Mouse (Mus musculus) telencephalon, adult 2 months (tissue): Measurements from ENCODE around the gene Ppa2.

Experiments
- DNase-seq: peaks from one replicate; pipeline ENCODE4 v3.0.0-alpha.2; 2011; ENCODE audit warnings: low read depth, low spot score

The Ppa2 gene

DNA sequence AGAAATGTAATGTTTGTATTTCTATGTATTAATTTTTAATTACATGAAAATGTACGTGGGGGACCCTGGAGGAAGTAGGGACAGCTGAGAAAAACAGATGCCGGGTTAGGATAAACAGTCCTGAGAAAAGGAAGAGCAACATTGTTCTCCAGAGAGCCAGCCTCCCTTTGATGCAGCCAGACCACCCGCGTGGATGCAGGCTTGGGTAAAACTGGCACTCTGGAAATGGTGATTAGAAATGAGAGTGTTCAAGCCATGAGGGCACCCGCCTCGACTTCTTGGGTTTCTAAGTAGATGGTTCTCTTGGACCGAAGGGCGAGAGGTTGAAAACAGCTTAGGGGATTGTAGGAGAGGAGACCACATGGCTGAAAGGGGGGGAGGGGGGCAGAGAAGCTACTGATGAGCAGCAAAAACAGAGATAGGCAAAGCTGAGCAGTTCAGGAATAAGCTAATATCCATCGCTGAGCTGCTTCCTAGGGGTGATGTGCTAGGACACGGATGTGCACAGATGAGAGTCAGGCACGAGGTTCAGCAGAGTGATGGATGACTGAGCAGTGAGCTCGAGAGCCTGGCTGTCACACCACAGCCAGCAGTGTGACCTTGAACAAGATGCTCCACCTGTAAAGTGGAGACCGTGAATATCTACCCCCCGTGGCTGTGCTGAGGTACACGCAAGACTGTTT lies 21.4 kb downstream of the Ppa2 start:
- DNase-seq = no peak

DNA sequence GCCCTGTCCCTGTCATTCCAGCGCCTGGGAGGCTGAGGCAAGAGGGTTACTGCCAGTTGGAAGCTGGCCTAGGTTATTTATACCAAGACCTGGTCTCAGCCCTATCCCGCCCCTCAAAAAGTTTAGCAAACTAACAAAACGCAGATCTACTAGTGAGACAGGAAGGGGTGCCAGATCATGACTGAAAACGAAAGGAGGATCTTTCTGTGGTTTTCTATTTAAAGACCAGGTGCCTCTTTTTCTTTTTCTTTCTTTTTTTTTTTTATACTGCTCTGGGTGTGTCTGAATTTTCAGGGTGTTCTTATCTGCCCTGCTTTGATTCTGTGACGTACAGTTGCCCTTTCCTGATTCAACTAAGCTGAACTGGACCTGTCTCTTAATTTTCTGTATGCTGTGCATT lies 22.4 kb downstream of the Ppa2 start:
- no peak for DNase-seq

DNA sequence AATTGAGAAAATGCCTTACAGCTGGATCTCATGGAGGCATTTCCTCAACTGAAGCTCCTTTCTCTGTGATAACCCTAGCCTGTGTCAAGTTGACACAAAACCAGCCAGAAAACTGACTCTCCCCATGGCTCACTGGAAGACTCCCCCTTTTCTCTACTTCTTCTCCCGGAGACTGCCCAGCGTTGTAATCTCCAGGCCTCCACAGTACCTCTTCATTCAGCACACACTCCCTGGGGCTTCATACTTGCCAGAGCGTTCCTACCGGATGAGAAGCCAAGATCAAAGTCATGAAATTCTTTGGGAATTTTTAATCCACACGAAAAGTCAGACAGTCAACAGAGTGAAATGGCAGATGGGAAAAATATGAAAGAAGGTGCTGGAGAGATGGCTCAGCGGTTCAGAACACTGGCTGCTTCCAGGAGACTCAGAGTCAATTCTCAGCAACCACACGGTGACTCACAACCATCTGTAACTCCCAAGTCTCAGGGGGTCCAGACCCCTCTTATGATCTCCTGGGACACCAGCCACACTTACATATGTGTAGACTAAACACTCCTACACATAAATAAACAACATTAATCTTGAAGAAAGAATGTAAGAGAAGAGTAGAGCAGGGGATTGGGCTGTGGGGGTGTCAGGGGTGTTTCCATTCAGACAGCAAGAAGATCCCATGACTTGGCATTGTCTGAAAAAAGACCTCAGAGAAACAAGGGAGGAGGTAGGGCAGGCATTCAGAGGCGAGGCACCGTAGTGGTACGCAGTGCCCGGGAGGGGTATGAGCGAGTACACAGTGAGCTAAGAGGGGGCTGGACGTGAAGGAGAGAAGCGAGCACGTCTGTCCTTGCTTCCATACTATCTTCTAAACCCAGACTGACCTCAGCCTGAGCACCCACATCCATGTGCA lies 23.6 kb downstream of the Ppa2 start:
- DNase-seq = no peak

DNA sequence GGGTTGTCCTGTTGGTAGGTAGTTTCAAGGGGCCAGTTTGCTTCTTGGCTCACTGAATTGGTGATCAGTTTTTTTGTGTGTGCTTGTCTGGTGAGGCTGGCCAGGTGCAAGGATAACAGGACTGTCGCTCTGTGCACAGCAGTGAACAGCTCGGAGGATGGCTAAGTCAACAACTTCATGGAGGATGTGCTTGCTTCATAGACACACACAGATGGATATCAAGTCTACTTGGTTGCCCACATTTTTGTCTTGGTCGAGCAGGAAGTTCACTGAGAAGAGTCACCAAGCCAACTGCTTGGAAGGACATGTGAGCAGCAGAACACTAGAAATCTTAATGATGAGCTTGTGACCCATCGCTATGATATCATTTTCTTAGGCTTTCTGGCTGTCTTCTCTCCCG lies 24.8 kb downstream of the Ppa2 start:
- DNase-seq = no peak

DNA sequence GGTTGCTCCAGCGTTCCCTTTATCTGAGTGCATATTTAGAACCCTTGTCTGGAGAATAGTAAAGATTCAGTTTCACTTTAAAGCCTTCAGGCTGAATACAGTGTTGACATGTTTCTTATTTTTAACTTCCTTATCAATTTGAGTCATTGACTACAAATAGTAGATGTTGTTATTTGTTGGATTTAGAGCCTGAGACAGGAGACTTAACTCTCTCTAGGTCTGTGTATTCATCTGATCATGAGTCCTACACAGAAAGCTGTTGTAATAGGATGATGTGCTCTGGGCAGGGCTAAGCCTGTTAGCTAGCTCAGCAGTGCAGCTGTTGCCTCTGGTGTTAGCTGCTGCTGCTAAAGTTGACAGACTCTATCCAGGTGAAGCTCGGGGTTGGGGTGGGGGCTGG lies 25.3 kb downstream of the Ppa2 start:
- DNase-seq = no peak

DNA sequence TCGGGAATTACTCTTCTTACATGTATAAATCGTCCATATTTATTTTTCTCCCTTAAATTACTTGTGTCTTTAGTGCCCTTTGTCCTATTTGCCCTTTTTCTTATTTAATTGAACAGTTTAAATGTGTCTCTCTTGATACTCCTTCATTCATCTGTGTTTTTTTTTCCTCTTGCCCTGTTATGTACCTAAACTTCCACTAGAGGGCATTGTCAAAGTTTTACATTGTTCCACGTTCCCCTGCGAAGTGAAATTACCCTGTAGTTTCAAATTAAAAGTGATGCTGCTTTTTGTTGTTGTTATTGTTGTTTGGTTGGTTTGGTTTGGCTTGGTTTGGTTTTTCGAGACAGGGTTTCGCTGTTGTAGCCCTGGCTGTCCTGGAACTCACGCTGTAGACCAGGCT lies 26.5 kb downstream of the Ppa2 start:
- DNase-seq = no peak

DNA sequence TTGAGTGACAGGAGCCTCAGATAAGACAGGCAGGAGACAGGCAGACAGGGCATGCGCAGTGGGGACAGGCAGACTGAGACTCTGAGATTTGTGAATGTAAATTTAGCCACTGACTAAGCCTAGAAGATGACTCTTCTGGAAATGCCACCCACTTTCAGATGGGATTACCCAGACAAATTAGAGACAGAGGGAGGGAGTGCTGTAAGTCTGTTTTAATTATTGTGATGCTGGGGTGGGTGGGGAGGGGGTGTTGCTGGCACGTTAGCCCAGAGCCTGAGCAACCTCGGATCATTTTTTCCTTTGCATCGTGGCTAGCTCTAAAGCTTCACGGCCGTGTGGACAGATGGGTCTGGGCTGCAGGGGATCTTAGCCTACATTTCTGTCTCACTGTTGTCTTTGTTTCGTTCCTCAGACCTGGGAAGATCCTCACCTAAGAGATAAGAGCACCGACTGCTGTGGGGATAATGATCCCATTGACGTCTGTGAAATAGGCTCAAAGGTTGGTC lies 29.0 kb downstream of the Ppa2 start:
- DNase-seq = peak; percentile 92

DNA sequence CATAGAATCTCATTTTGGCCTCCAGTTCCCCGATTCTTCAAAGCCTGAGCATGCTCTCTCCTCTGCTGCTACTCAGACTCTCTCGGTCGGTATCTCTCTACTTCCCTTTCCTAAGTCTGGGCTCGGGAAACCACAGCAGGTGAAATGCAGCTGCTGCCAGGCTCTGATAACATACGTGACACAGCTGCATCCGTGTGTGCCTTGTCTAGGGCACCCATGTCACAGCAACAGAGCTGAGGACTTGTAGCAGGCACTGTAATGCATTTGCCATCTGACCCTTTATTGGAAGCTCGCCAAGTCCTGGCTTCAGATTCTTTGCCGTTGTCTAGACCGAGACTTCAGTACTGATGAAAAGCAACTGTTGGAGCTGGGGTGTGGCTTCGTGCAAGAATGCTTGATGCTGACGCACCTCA lies 29.5 kb downstream of the Ppa2 start:
- no peak for DNase-seq

DNA sequence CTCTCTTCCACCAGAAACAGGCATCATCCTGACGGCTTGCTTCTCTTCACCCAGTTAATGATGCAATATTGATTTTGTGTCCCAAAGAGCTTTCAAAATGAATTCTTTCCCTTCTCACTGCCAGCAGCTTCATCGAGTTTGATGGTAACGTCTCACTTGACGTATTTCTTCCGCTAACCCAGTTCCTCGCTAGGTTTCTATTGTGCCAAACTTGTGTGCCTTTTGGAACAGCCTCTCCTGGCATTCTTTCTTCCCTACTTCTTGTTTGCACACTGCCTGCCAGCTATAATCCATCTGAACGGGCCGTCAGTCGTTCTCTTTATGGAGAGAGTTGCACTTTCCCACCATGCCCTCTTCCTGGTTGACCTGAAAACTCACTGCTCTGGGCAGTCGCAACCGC lies 31.2 kb downstream of the Ppa2 start:
- DNase-seq = no peak

DNA sequence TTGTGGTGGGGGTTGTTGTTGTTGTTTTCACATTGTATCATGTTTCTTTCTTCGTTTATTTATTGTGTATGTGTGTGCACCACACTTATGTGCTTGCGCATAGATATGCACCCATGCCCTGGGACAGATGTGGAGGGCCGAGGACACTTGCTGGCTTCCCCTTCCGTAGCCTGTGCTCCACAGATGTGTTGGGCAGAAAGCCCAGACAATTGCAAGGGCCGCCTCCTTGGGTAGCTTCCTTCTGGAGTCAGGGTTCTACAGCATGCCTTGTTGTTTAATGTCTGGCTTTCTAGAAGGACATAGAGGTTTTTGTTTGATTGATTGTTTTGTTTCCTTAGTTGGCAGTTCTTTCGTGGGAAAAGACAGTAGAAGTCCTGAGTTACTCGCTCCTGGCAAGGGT lies 37.6 kb downstream of the Ppa2 start:
- DNase-seq = no peak

DNA sequence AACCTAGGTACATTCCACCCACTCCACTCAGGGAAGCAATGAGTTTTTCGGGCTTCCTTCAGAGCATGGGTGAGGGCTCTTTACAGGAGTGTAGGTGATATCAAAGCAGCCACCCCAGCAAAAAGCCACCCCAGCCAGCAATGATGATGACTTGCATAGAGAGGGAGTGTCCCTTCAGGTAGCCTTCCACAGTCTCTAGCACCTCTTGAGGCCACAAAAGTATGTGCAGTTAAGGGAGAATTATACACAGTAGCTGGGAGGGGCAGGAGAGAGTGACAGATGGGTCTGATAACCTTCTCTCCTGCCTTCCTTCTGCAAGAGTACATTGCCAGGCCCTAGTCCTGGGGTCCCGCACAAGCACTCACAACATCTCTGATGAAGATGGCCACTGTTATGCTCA lies 38.9 kb downstream of the Ppa2 start:
- no peak for DNase-seq

DNA sequence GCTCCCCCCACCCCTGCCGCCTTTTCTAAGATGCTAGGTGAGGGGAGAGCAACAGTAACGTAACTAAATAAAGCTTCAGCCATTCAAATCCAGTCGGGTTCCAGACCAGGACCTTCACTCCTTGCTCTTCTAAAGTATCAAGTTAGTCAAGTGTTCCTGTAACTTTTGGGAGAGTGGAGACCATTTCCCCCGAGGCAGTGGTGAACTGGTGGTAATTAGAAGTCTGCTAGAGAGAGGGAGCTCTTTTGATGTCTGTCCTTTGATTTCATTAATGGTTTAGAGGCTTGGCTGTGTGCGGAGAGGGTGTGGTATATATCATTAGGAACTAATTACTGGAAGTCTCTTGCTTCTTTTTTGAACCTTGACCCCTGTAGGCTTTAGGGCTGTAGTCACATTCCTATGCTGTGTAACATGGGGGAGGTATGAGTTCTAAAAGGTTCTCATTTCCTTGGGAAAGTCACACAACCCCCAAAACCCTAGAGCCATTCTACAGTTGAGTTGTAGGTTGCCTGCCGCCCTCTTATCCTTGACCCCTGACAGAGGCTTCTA lies 47.6 kb downstream of the Ppa2 start:
- no peak for DNase-seq

DNA sequence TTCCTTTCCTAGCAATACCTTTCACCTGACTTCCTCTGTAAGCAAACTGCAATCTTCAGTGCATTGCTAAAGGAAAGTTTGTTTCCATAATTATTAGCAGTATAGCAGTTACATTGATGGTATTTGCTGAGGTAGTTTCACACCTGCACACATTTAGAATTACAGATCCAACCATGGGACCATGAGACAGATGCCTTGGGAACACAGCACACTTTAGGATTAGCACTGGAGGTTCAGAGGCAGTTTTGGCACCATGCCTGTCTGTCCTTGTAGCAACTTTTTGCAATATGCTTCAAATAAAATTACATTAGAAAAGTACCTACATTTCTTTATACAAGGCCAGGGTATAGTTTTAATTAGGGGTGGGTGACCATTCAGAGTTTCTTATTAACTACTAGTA lies 48.1 kb downstream of the Ppa2 start:
- DNase-seq = peak; percentile 8

DNA sequence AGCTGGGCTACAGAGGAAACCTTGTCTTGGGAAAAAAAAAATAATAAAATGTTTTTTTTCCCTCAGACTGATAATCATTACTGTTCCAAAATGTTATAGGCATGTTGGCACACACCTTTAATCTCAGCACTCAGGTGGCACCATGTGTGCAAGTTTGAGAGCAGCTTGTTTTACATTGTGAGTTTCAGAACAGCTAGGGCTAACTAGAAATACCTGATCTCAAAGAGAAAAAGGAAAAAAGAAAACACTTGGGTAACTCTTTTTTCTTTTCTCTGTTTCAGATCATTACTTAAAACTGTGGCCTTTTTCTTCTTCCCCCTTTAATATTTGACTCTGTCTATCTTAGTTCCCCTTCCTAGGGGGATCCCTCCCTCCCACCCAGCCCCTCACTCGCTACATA lies 51.5 kb downstream of the Ppa2 start:
- DNase-seq = no peak

DNA sequence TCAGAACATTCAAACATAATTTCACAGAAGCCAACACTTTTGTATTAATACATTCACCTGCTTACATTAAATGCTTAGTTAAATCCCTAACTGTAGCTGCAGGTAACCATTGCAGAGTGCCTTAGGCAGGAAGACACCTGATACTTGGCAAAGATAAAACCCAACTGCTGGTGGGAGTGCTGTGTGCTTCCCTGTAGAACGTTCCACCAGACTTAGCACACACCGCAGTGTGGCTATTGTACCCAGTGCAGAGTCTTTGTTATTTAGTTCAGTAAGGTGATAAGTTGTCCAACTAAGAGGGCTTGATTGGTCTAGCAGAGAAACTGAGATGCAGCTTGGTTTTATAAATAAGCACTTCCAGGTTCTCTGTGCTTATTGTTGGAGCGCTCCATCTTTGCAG lies 54.2 kb downstream of the Ppa2 start:
- DNase-seq = no peak

DNA sequence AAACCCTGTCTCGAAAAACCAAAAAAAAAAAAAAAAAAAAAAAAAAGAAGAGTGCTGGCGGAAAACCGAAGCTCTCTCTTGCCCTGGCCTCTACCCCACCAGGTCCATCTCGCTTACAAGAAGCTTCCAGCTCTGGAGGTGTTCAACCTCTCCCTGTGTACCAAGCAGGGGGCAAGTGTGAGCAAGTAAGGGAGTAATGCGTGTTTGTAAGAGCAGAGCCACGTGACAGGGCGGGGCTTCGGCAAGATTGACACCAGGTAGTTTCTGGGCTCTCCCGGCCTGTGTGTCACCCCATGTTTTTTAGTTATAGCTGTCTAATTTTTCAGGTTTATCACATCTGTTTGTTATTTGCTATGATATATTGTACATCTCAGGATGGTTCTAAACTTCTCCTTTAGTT lies 56.2 kb downstream of the Ppa2 start:
- no peak for DNase-seq

DNA sequence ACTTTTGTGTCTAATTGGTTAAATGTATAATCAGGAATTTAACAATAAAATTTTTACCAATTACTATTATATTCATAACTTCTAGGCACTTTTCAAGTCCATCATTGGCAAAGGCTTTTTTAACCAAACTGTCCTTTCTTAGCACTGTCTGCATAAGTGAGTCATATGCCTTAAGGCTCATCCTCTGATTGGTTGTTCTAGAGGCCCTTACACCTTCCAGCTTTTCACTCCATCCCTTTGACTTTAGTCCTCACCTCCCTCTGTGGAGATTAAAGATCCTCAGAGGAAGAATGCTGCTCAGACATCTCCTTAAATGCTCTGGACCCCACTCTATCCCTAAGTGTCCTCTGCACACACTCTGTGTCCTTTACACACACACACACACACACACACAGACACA lies 68.3 kb downstream of the Ppa2 start:
- DNase-seq = no peak

DNA sequence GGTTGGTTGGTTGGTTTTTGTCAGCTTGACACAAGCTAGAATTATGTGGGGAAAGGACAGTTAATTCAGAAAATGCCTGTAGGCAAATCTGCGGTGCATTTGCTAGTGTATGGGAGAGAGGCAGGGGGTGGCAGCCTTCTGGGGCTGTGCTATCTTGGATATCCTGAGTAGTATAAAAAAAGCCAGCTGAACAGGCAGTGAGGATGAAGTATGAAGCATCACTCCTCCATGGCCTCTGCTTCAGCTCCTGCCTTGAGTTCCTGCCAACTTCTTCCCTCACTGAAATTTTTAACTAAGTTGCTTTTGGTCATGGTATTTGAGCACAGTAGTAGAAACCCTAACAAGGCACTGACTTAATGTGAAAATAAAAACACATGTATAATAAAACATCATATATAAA lies 70.1 kb downstream of the Ppa2 start:
- DNase-seq = peak; percentile 62

DNA sequence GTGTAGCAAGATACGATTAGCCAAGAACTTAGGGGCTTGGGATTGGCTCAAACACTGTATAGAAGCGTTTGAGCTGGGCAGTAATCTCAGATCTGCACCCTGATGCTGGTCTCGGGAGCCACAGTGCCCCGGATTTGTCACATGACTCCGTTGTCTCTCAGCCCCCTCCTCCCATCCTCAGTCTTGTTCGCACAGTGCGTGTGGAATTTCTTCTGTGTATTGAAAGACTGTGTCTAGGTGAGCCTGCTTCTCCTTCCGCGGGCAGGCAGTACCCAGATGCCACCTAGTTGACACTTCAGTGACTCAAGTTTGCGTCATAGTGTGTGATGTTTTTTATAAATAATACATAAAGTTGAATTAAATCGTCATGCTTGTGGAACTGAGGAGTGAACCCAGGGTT lies 71.6 kb downstream of the Ppa2 start:
- no peak for DNase-seq

DNA sequence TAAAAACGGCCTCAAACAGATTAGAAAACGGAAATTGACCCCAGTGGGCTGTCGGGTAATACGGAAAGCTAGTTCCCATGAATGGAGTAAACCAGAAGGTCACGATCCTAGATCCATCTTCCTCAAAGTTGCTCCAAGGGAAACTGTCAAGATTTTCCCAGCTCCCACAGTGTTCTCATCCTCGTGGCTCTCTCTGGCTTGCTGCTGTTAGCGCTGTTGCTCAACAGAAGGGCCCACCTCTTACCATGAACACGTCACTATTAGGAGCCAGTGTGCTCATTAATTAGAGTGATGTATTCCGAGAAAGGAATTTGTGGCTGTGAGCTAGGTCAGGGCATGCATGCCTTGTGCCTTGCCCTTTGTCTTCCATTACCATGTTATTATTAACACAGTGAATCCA lies 72.2 kb downstream of the Ppa2 start:
- DNase-seq = no peak

DNA sequence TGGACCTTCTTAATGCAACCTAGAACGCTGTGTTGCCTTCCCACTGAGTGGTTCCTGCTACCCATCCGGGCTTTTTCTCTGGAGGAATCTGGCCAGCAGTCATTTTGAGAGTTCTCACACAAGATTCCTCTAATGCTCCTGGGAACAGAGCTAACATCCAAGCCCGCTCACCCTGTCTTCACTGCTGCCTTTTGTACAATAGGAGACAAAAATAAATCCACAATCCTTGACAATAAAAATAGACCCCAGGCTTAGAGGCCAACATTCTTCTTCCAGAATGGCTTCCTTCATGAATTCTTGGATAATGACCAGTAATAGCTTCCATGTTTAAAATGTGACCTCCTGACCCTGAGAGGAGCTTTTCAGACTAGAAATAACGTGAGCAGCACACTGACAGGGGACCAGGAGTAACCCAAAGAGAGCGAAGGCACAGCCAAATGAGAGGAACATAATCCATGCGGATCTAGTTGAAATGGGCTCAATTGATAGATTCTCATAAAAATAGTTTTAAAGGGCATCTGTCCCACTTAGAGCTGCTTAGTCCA lies 74.3 kb downstream of the Ppa2 start:
- DNase-seq = no peak

DNA sequence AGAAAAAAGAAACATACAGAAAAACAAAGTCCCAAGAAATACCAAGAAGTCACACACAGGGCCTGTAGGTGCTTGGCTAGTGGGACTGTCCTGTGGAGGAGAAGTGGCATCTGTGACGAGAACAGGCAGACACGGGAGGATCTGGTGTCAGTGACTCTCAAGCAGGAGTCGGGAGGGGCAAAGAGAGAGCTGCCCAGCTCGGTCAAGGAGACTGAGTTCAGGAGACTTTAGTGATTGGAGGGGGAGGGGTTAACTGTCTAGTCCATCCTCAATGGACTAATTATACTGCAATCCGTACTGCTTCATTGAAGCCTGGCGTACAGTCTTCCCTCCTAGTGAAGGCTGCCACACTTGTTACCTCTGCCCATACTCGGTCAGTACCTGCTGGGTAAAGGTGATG lies 77.4 kb downstream of the Ppa2 start:
- no peak for DNase-seq
